Mouse (Mus musculus) kidney, embryonic 14.5 days (tissue): ENCODE results near the gene Slc4a2. TPM values are rescaled to one million over a fixed set of nuclear protein-coding genes. Genes with fewer than 3 reads are reported as not detected.
A peak's percentile ranks its signal among the peaks of the same experiment; 100 is the strongest.

Experiments used
- ATAC-seq: fragments of 200-750 bp; cut with Nextera tagmentation; 2 replicates; pipeline ENCODE4 v1.8.0; 2017; ENCODE audit warnings: moderate number of reproducible peaks, mild to moderate bottlenecking, moderate TSS enrichment, moderate library complexity; ENCODE audit not compliant: low FRiP score, low TSS enrichment
- H3K27ac ChIP-seq: fragments of 300-500 bp; sonication (generic); 2 replicates; pipeline ENCODE4 v1.5.1; 2014; ENCODE audit warnings: low read depth, mild to moderate bottlenecking, low read length, moderate library complexity, mixed read lengths
- H3K27me3 ChIP-seq: fragments of 300-500 bp; sonication (generic); 2 replicates; pipeline ENCODE4 v1.6.1; 2014; ENCODE audit warnings: mild to moderate bottlenecking, low read length; ENCODE audit not compliant: control insufficient read depth, insufficient read depth
- H3K36me3 ChIP-seq: fragments of 300-500 bp; sonication (generic); 2 replicates; pipeline ENCODE4 v1.6.1; 2014; ENCODE audit warnings: low read length, mixed read lengths; ENCODE audit not compliant: control insufficient read depth, insufficient read depth
- H3K4me1 ChIP-seq: fragments of 300-500 bp; sonication (generic); 2 replicates; pipeline ENCODE4 v1.6.1; 2014; ENCODE audit warnings: low read length, mixed read lengths; ENCODE audit not compliant: control insufficient read depth, insufficient read depth
- H3K4me2 ChIP-seq: fragments of 300-500 bp; sonication (generic); replicated peaks from 2 replicates; pipeline ENCODE4 v1.6.1; 2014; ENCODE audit warnings: low read depth, mild to moderate bottlenecking, low read length
- H3K4me3 ChIP-seq: fragments of 300-500 bp; sonication (generic); 2 replicates; pipeline ENCODE4 v1.5.1; 2014; ENCODE audit warnings: mild to moderate bottlenecking, low read length
- H3K9ac ChIP-seq: fragments of 300-500 bp; sonication (generic); 2 replicates; pipeline ENCODE4 v1.6.1; 2014; ENCODE audit warnings: low read depth, mild to moderate bottlenecking, low read length, moderate library complexity
- H3K9me3 ChIP-seq: fragments of 300-500 bp; sonication (generic); 2 replicates; pipeline ENCODE4 v1.6.1; 2016; ENCODE audit warnings: low read length; ENCODE audit not compliant: control insufficient read depth
- WGBS: fragments of 180-500 bp; shearing (Covaris S2); extraction: QIAGEN DNeasy Blood & Tissue Kit; methylation state at CpG from one replicate; pipeline ENCODE4 v1.1.7; 2014; 5-methylcytosine and 5-hydroxymethylcytosine counted together
- polyA plus RNA-seq: library from polyadenylated mRNA; unstranded; fragments of >200 nt; fragmentation: Nextera tagmentation; extraction: Ambion mirVana; gene quantifications from 2 replicates; pipeline ENCODE4 v1.2.1, GENCODE M21; 2014

The Slc4a2 gene
- polyA plus RNA-seq, 1 experiment from 2014 or later: 26.8 TPM

DNA sequence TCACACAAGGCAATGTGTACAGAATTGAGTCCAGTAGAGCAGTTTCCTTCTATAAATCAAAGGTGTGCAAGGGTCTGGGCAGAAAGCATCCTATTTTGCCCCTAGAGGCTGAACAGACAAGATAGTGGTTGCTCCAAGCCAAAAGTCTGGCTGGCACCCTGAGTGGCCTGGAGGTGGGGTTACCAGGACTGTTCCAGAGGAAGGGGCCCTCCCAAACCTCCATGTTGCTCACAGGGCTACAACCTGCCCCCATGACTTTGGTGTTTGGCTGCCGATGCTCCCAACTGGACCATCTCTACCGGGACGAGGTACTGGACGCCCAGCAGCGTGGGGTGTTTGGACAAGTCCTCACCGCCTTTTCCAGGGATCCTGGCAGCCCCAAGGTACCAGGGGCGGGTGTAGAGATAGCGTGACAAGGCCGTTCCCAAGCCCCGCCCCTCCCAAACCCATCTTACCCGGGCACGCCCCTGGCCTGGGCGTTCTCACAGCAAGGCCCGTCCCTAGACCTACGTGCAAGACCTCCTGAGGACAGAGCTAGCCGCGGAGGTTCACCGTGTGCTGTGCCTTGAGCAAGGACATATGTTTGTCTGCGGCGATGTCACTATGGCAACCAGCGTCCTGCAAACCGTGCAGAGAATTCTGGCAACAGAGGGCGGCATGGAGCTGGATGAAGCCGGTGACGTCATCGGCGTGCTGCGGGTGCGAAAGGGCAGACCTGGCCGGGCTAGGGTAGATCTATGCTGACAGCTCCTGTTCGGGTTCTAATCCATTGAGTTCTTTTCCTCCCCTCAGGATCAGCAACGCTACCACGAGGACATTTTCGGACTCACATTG is 40.4 kb upstream of the Slc4a2 start:
- Histone ChIP-seq H3K4me1 (peaks cover 19% of the 10 kb centered on the region), H3K9me3 (no peaks in the 10 kb centered on the region), H3K27ac (no peak overlapping the region), H3K4me3 (peak overlapping the region; percentile 43), H3K4me2 (peak overlapping the region; percentile 58), H3K9ac (peak overlapping the region; percentile 18; the same call in 1 of the 2 replicates), H3K27me3 (peaks cover 12% of the 10 kb centered on the region), H3K36me3 (no peaks in the 10 kb centered on the region)
- peak; percentile 85 for ATAC-seq
- WGBS: under 1% methylated on average over 34 of the region's 34 CpGs

DNA sequence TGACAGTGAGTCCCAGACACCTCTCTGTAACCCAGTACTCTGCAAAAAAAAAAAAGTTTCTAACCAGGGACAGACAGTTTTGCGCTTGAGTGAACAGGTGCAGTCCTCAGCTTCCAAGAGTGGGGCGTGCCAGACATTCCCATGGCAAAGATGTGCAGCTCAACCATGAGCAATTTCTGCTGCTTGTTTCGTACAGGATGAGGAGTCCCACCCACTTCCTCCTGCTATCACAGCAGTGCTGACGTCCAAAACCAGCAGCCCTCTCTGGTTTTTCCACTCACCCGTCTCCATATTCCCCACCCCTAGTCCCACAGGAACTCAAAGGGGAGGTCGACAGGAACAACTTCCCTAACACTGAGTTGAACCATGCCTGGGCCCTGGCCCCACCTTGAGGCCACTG is 39.2 kb upstream of the Slc4a2 start:
- Histone ChIP-seq H3K36me3 (no peaks in the 10 kb centered on the region), H3K4me3 (no peak overlapping the region), H3K9ac (no peak overlapping the region), H3K9me3 (no peaks in the 10 kb centered on the region), H3K4me1 (peaks cover 21% of the 10 kb centered on the region), H3K27me3 (peaks cover 16% of the 10 kb centered on the region), H3K4me2 (no peak overlapping the region), H3K27ac (no peak overlapping the region)
- no peak for ATAC-seq
- 34% methylated on average over 6 of the region's 6 CpGs for WGBS

DNA sequence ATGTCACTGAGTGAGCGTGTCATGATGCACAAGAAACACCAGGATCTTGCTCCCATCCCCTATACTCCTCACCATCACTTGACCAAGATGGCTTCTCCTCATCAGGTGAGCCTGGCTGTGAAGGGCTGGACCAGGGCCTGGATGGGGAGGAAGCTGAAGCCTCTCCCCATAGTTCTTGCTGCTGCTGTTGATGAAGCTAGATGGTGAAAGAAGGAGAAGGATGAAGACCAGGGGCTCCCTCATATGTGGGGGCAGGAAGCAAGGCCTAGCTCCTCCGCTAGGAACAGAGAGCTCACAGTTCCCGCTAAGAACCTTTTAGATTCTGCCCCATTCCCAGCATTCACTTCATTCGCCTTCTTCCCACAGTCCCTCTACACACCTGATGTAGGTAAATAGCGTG is 38.3 kb upstream of the Slc4a2 start:
- Histone ChIP-seq H3K36me3 (no peaks in the 10 kb centered on the region), H3K27me3 (peaks cover 16% of the 10 kb centered on the region), H3K27ac (no peak overlapping the region), H3K4me1 (peaks cover 21% of the 10 kb centered on the region), H3K4me3 (no peak overlapping the region), H3K4me2 (no peak overlapping the region), H3K9ac (no peak overlapping the region), H3K9me3 (no peaks in the 10 kb centered on the region)
- no peak for ATAC-seq
- 87% methylated on average over 5 of the region's 5 CpGs for WGBS

DNA sequence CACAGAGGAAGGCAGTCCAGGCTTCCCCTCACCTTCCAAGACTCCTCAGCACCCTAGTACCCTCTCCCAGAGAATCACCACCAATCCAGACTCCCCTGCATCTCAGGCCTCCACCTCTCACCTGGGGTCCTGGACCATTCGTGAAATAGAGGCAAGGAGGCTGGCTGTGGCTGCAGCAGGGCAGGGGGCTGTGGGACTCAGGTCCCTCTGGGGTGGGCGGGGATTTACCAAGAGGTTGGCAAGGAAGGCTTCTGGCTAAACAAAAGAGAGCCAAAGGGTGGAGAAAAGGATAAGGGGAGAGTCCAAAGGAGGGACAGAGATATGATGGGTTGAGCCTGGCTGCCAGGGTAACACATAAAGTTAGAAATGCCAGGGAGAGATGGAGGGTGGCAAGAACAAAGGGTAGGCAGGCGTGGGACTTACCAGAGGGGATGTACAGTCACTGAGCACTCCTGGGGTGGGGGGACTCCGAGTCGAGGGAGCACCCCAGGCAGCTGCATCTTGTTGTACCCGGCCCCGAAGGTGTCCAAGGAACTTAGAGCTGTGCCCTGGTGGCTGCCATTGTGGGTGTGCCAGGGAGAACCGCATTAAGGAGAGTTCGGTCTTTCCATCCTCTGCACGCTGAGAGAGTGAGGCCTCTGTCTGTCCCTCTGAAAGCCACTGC is 37.6 kb upstream of the Slc4a2 start:
- Histone ChIP-seq H3K4me1 (peaks cover 21% of the 10 kb centered on the region), H3K9ac (no peak overlapping the region), H3K4me2 (no peak overlapping the region), H3K4me3 (no peak overlapping the region), H3K27ac (no peak overlapping the region), H3K9me3 (no peaks in the 10 kb centered on the region), H3K36me3 (no peaks in the 10 kb centered on the region), H3K27me3 (peaks cover 16% of the 10 kb centered on the region)
- 90% methylated on average over 10 of the region's 10 CpGs for WGBS
- ATAC-seq: no peak

DNA sequence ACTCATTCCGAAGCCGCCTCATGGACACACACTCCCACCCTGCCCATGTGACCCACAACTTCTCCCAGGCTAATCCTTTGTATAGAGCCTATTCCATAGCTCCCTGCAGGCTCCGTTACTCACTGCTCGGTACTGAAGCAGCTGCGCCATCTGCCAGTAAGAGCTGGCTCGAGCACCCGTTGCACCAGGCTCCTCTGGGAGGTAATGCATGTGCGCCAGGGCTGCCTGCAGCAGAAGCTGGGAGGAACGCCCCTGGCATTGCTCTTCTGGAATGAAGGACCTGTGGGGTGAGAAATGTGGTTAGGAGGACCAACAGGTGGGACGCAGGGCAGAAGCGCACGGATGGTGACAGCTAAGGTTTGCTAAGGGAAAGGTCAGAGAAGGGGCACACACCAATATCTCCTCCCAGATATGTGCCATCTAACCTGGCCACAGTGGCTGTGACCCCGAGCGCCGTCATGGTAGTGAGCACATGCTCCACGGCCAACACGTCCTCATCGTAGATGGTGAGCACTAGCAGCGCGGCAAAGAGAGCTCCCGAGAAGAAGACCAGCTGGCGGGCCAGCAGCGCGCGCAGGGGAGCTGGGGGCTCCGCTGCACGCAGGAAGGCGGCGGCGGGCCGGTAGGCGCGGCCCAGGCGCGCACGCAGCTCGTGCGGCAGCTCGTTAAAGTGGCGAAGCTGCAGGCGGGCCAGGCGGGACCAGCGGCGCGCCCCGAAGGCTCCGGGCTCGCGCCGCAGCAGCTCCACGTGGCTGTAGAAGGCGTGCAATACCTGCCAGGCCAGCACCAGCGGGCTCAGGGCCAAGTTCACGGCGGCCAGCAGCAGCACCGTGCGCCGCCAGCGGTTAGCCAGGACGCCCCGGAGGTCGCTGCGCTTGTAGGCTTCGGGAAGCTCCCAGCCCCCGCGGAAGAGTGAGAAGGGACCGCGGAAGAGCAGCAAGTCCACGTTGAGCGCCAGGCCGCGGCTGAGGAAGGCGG is 36.1 kb upstream of the Slc4a2 start:
- H3K27me3 ChIP-seq: peaks cover 16% of the 10 kb centered on the region
- H3K36me3 ChIP-seq: no peaks in the 10 kb centered on the region
- H3K9me3 ChIP-seq: no peaks in the 10 kb centered on the region
- H3K4me3 ChIP-seq: peak overlapping the region; percentile 45
- H3K9ac ChIP-seq: peak overlapping the region; percentile 65
- peak; percentile 22 for ATAC-seq
- H3K27ac ChIP-seq: peak overlapping the region; percentile 47; the same call in 1 of the 2 replicates
- WGBS: 2% methylated on average over 73 of the region's 73 CpGs
- peaks cover 21% of the 10 kb centered on the region for H3K4me1 ChIP-seq
- H3K4me2 ChIP-seq: peak overlapping the region; percentile 94

DNA sequence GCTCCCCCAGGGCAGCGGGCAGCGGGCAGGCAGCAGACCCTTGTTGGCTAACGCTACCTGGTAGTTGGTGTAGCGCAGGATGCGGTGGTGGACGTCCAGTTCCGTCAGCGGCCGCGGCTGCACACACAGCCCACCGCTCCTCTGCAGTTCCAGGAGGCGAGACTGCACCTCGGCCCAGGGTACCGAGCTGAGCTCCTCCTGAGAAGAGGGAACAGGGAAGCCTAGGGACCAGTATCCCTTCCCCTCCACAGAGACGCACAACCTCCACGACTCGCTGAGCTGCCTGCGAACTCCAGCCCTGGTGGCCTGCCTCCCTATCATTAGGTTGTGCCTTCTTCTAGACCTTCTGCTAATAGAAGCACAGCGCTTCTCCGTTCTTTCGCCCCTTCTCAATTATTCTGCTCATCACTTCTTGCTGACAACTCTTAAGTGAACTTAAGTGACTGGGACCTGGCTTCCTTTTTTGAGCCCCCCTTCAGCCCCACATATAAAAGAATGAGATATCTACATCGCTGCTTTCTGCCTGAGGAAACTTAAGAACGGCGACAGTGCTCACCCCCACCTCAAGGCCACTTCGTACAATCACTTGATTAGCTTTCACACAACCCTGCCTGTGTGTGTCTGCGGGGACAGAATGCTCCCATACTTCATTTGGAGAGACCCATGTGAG is 35.3 kb upstream of the Slc4a2 start:
- peak overlapping the region; percentile 65 for H3K9ac ChIP-seq
- no peak for ATAC-seq
- H3K27me3 ChIP-seq: peaks cover 16% of the 10 kb centered on the region
- H3K9me3 ChIP-seq: no peaks in the 10 kb centered on the region
- no peak overlapping the region for H3K27ac ChIP-seq
- H3K4me1 ChIP-seq: peaks cover 17% of the 10 kb centered on the region
- H3K4me2 ChIP-seq: peak overlapping the region; percentile 94
- H3K36me3 ChIP-seq: no peaks in the 10 kb centered on the region
- 21% methylated on average over 26 of the region's 26 CpGs for WGBS
- H3K4me3 ChIP-seq: peak overlapping the region; percentile 45

DNA sequence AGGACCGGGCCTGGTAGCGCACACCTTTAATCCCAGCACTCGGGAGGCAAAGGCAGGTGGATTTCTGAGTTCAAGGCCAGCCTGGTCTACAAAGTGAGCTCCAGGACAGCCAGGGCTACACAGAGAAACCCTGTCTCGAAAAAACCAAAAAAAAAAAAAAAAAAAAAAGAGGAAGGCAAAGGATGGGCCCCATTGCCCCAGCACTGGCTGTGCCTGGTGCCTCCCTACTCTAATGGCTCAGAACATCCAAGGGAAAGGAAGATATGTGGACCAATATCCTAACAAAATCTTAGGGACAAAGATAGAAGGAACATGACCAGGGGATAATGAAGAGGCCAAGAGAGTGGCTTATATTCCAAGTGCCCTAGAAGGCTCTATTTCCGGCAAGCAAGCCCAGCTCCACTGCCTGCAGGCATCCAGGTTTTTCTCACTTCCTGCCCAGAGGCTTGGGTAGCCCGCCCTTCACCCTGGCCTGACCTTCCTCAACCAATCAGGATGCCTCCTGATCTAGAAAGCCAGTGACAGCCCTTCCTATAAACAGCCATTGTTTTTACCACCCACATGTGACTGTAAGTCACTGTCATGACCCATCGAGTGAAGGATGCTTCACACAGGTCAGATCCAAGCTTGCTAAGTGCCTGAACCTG is 34.5 kb upstream of the Slc4a2 start:
- no peak overlapping the region for H3K27ac ChIP-seq
- no peak overlapping the region for H3K4me3 ChIP-seq
- no peaks in the 10 kb centered on the region for H3K36me3 ChIP-seq
- no peak overlapping the region for H3K9ac ChIP-seq
- peaks cover 17% of the 10 kb centered on the region for H3K4me1 ChIP-seq
- no peak for ATAC-seq
- H3K27me3 ChIP-seq: peaks cover 16% of the 10 kb centered on the region
- 56% methylated on average over 6 of the region's 7 CpGs for WGBS
- no peaks in the 10 kb centered on the region for H3K9me3 ChIP-seq
- H3K4me2 ChIP-seq: no peak overlapping the region

DNA sequence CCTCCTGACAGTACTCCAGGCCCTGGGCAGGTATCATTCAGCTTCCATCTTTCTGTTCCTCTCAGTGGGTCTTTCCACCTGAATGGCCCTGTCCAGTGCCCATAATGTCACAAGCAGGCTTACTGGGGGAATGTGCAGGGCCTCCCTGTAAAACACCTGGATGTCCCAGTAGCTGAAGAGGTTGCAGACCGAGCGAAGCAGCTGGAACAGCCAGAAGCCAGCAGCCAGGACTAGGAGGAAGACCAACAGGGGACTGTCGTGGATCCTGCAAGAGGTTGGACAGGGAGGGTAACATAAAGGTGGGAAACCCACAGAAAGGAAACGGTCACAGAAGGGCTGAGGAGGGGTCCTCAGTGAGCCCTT is 34.0 kb upstream of the Slc4a2 start:
- Histone ChIP-seq H3K9me3 (no peaks in the 10 kb centered on the region), H3K4me3 (no peak overlapping the region), H3K27ac (no peak overlapping the region), H3K4me2 (no peak overlapping the region), H3K27me3 (peaks cover 16% of the 10 kb centered on the region), H3K36me3 (no peaks in the 10 kb centered on the region), H3K9ac (no peak overlapping the region), H3K4me1 (peaks cover 16% of the 10 kb centered on the region)
- no peak for ATAC-seq
- 68% methylated on average over 4 of the region's 4 CpGs for WGBS
